Mouse (Mus musculus) thymus, postnatal 10 days (tissue): ENCODE measurements around the gene Gm5640.
"Not testable (repeated sequence)": the region's sequence is repeated elsewhere in the genome, so short reads cannot be mapped to it uniquely, and the experiment has no call there.

Experiments used
- DNase-seq, 2 experiments: peaks; one replicate each; pipeline ENCODE4 v3.0.0; 2021; ENCODE audit warnings: low spot score in 2 of 2

Gene Gm5640

GRCm38 (mm10) chrX:74645466-74646323 lies at the start of gene Gm5640:
Gene Gm5640, minus strand, starts transcription at chrX:74645635.
- DNase-seq: not testable (repeated sequence)

- DNase-seq: not testable (repeated sequence)
These were observed 958 bp upstream of the Gm5640 start for GRCm38 (mm10) chrX:74646393-74646792.

GRCm38 (mm10) chrX:74592379-74592778 lies 53.1 kb downstream of the Gm5640 start, which contains the start of gene Olfr1325:
Gene Olfr1325, plus strand, starts transcription at chrX:74592679.
- no peak for DNase-seq
